Comparison of ENCODE assay signal across 17 mouse cellular contexts in the genomic region with DNA sequence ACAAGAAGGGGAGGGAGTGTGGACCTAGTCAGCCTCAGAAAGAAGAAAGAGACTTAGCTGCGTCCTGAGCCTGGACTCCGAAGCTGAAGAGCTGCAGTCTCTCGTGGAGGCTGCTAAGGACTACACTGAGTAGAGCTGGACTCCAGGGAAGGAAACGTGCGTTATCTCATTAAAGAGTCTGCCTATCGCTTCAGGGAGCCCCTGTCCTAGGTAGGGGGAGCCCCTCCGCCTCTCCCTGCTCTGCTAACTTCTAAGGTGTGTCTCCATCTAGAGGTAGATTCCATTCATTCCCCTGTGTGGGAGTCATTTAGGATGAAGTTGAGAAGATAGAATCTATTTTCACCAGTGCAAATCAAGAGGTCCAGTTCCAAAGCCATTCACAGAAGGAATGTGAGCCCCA. TPM values are rescaled to one million over a fixed set of nuclear protein-coding genes. Genes with fewer than 3 reads are reported as not detected.
DNase-seq lines count a peak whose midpoint lies in the region; ATAC-seq and TF ChIP-seq lines count a peak whose summit lies in the region.
"Had no signal": no experiment of that assay in that cellular context is flagged by ENCODE, and none has a peak within 500 bp of the region (broad histone marks: within the 10 kb centered on the region; RNA-seq: fewer than 3 reads in every experiment).

No protein-coding gene starts in this region.

- H3K4me3 ChIP-seq in ES-Bruce4 (ENCODE audit: low read depth, low read length): peak overlapping the region; percentile 61
- H3K4me3 ChIP-seq: forebrain, embryonic 15.5 days; limb, embryonic 15.5 days; neural tube, embryonic 12.5 days had no signal

- no peaks in the 10 kb centered on the region for H3K9me3 ChIP-seq in ES-Bruce4 (replicated peaks; ENCODE audit: control insufficient read depth, insufficient read depth, low read length, poor library complexity, severe bottlenecking)
- H3K9me3 ChIP-seq: forebrain, embryonic 15.5 days; limb, embryonic 15.5 days; neural tube, embryonic 12.5 days had no signal

- in situ Hi-C loops in Patski (cut with MboI; ENCODE audit: low pct_unique_long_range_greater_than_20kb): no loop called here

- peaks cover 4% of the 10 kb centered on the region for H3K4me1 ChIP-seq in ES-Bruce4 (ENCODE audit: control insufficient read depth, insufficient read depth, low read length)
- H3K4me1 ChIP-seq: forebrain, embryonic 15.5 days; limb, embryonic 15.5 days; neural tube, embryonic 12.5 days had no signal

- H3K9ac ChIP-seq in ES-Bruce4 (ENCODE audit: low read depth, poor library complexity, severe bottlenecking): peak overlapping the region; percentile 41
- H3K9ac ChIP-seq: forebrain, embryonic 15.5 days; hindbrain, embryonic 14.5 days; limb, embryonic 15.5 days; neural tube, embryonic 12.5 days had no signal

- H3K27ac ChIP-seq in ES-Bruce4 (ENCODE audit: insufficient read depth, low read length): peak overlapping the region; percentile 88
- H3K27ac ChIP-seq: forebrain, embryonic 15.5 days; hindbrain, embryonic 14.5 days; limb, embryonic 15.5 days; neural tube, embryonic 12.5 days had no signal

- peak; percentile 45 for DNase-seq in kidney, adult 11 months
- no peak for DNase-seq in kidney, postnatal 25 days
- no peak for DNase-seq in Patski (ENCODE audit: low read depth, low spot score)
- DNase-seq in kidney, postnatal 10 days: peak; percentile 28
- DNase-seq in cerebellum, postnatal 10 days: no peak
- DNase-seq in left cerebral cortex, adult 8-10 months (ENCODE audit: low spot score in 2 of 2): no peak
- DNase-seq in retina, embryonic 14.5 days (ENCODE audit: low spot score): no peak
- DNase-seq: adrenal gland, adult 2 months; cerebellum, adult 11 months; gastrocnemius, postnatal 25 days; layer of hippocampus, postnatal 36 days; right cerebral cortex, adult 18-20 months had no signal

- no peak for TF ChIP-seq POLR2A in ES-Bruce4 (IDR thresholded peaks at IDR 0.05; ENCODE audit: insufficient read depth, low read length)

- H3K36me3 ChIP-seq in ES-Bruce4 (ENCODE audit: control insufficient read depth, insufficient read depth, low read length, poor library complexity, severe bottlenecking): no peaks in the 10 kb centered on the region
- H3K36me3 ChIP-seq: forebrain, embryonic 15.5 days; limb, embryonic 15.5 days; neural tube, embryonic 12.5 days had no signal

- POLR2A ChIA-PET in Patski (lab: Charles Lee): no interaction called here

- peak; percentile 67 for TF ChIP-seq EP300 in ES-Bruce4 (IDR thresholded peaks at IDR 0.05; ENCODE audit: insufficient read depth, low read depth, low read length)

- peak; percentile 50 for TF ChIP-seq CTCF in ES-Bruce4 (IDR thresholded peaks at IDR 0.05; ENCODE audit: low read depth, low read length)
- no peak for TF ChIP-seq CTCF in Patski (IDR thresholded peaks at IDR 0.05)

- peak; percentile 12 for ATAC-seq in Patski
- ATAC-seq: forebrain, embryonic 15.5 days had no signal

- H3K27me3 ChIP-seq in ES-Bruce4 (ENCODE audit: control insufficient read depth, insufficient read depth, low read length, poor library complexity, severe bottlenecking): no peaks in the 10 kb centered on the region
- no peaks in the 10 kb centered on the region for H3K27me3 ChIP-seq in Patski
- H3K27me3 ChIP-seq: forebrain, embryonic 15.5 days; limb, embryonic 15.5 days; neural tube, embryonic 12.5 days had no signal

- CTCF ChIA-PET in Patski (lab: Charles Lee): interaction anchor here (1.2 kb wide), 1 partner anchor 9 kb away, joined by 3 read pairs; no protein-coding TSS in a partner anchor

RNA-seq across cellular contexts. Expression of a gene that starts 29.2 kb away (rescaled TPM):
- polyA plus RNA-seq in ES-Bruce4 (2011; ENCODE audit: insufficient read depth, insufficient read length, low read depth, missing spikeins) (665 and 675 TPM in 2 replicates), Patski (2021) (159 TPM)
- total RNA-seq in left cerebral cortex, adult 8-10 months (2022): 100 to 1,000 TPM; 177 to 244 (median 207) TPM

RNA-seq across cellular contexts. Expression of a gene that starts 29.9 kb away (rescaled TPM):
- polyA plus RNA-seq in ES-Bruce4 (2011; ENCODE audit: insufficient read depth, insufficient read length, low read depth, missing spikeins): 11.1 and 13.5 TPM in 2 replicates
- polyA plus RNA-seq in Patski (2021): 4.1 TPM
- total RNA-seq in left cerebral cortex, adult 8-10 months (2022): 1 to 10 TPM; 3.0 to 4.6 (median 3.8) TPM

Comparison
In these comparisons a context has a peak if more than half of its experiments do, and no peak if none do; other contexts are left out.
1. DNase-seq: peak in kidney, adult 11 months (single experiment) and kidney, postnatal 10 days (single experiment); none in kidney, postnatal 25 days (0 of 2), Patski (single experiment), cerebellum, postnatal 10 days (0 of 2), left cerebral cortex, adult 8-10 months (0 of 2) and retina, embryonic 14.5 days (single experiment).